Mouse (Mus musculus) ES-Bruce4 (cell line): ENCODE measurements around the gene Soat2. TPM values are rescaled to one million over a fixed set of nuclear protein-coding genes. Genes with fewer than 3 reads are reported as not detected.
"Not testable (repeated sequence)": the region's sequence is repeated elsewhere in the genome, so short reads cannot be mapped to it uniquely, and the experiment has no call there.

ENCODE experiments used
- H3K27ac ChIP-seq: 2 replicates; pipeline ENCODE4 v1.5.1; 2012; ENCODE audit warnings: low read length, inconsistent platforms; ENCODE audit not compliant: insufficient read depth
- H3K27me3 ChIP-seq: 2 replicates; pipeline ENCODE4 v1.6.1; 2012; ENCODE audit warnings: mild to moderate bottlenecking, low read length, inconsistent platforms; ENCODE audit not compliant: control insufficient read depth, poor library complexity, insufficient read depth, severe bottlenecking
- H3K36me3 ChIP-seq: 2 replicates; pipeline ENCODE4 v1.6.1; 2012; ENCODE audit warnings: inconsistent platforms, mild to moderate bottlenecking, low read length, moderate library complexity; ENCODE audit not compliant: control insufficient read depth, poor library complexity, insufficient read depth, severe bottlenecking
- H3K4me1 ChIP-seq: one replicate; pipeline ENCODE4 v1.8.1; 2011; ENCODE audit warnings: low read length; ENCODE audit not compliant: control insufficient read depth, insufficient read depth
- H3K4me3 ChIP-seq: 2 replicates; pipeline ENCODE4 v1.5.1; 2011; ENCODE audit warnings: low read depth, mild to moderate bottlenecking, low read length
- H3K9ac ChIP-seq: 2 replicates; pipeline ENCODE4 v1.6.1; 2012; ENCODE audit warnings: low read depth, mild to moderate bottlenecking, inconsistent platforms; ENCODE audit not compliant: poor library complexity, severe bottlenecking
- H3K9me3 ChIP-seq: replicated peaks from 2 replicates; pipeline ENCODE4 v1.6.1; 2012; ENCODE audit warnings: mild to moderate bottlenecking, low read length, inconsistent platforms; ENCODE audit not compliant: control insufficient read depth, poor library complexity, insufficient read depth, severe bottlenecking
- CTCF ChIP-seq: IDR thresholded peaks from one replicate; pipeline ENCODE4 v1.8.1; 2011; ENCODE audit warnings: low read depth, low read length
- EP300 ChIP-seq: IDR thresholded peaks from 2 replicates; pipeline ENCODE4 v1.6.1; 2011; ENCODE audit warnings: low read depth, low read length; ENCODE audit not compliant: insufficient read depth
- POLR2A ChIP-seq: IDR thresholded peaks from one replicate; pipeline ENCODE4 v1.8.1; 2011; ENCODE audit warnings: low read length; ENCODE audit not compliant: insufficient read depth
- polyA plus RNA-seq: library from polyadenylated mRNA; stranded (reverse); fragments of >200 nt; gene quantifications from 2 replicates; pipeline ENCODE4 v1.2.4, GENCODE M21; 2011; ENCODE audit warnings: low read depth; ENCODE audit not compliant: missing spikeins, insufficient read depth, insufficient read length

Gene Soat2
- polyA plus RNA-seq, 1 experiment = 0.45 TPM

- peaks cover 11% of the 10 kb centered on the region; the same call in 1 of the 2 replicates for H3K27me3 ChIP-seq
- H3K36me3 ChIP-seq = no peaks in the 10 kb centered on the region
- no peaks in the 10 kb centered on the region for H3K9me3 ChIP-seq
- no peak overlapping the region for H3K4me3 ChIP-seq
- no peak overlapping the region for H3K9ac ChIP-seq
- TF ChIP-seq POLR2A = no peak
- TF ChIP-seq CTCF = no peak
- no peak for TF ChIP-seq EP300
- peaks cover 6% of the 10 kb centered on the region for H3K4me1 ChIP-seq
- H3K27ac ChIP-seq = no peak overlapping the region
Measured at GRCm38 (mm10) chr15:102147674-102148402, 2.5 kb upstream of the Soat2 start.

GRCm38 (mm10) chr15:102149561-102149960, 765 bp upstream of the Soat2 start:
- H3K27me3 ChIP-seq = 0 out of 2 replicates have a peak, but pooled peaks cover 5% of the 10 kb centered on the region
- H3K9me3 ChIP-seq = no peaks in the 10 kb centered on the region
- H3K4me3 ChIP-seq = no peak overlapping the region
- no peak overlapping the region for H3K9ac ChIP-seq
- peaks cover 7% of the 10 kb centered on the region for H3K4me1 ChIP-seq
- TF ChIP-seq EP300 (no peak), CTCF (no peak), POLR2A (no peak)
- H3K36me3 ChIP-seq = no peaks in the 10 kb centered on the region
- H3K27ac ChIP-seq = no peak overlapping the region

- Histone ChIP-seq H3K4me3 (no peak overlapping the region), H3K4me1 (peaks cover 9% of the 10 kb centered on the region), H3K36me3 (no peaks in the 10 kb centered on the region), H3K27ac (no peak overlapping the region), H3K9me3 (no peaks in the 10 kb centered on the region), H3K9ac (no peak overlapping the region), H3K27me3 (no peaks in the 10 kb centered on the region)
- no peak for TF ChIP-seq EP300
- TF ChIP-seq POLR2A = no peak
- no peak for TF ChIP-seq CTCF
Measured at GRCm38 (mm10) chr15:102152646-102153045, 2.3 kb downstream of the Soat2 start.

- not testable (repeated sequence) for H3K36me3 ChIP-seq, H3K9me3 ChIP-seq, H3K9ac ChIP-seq, H3K27ac ChIP-seq, H3K4me3 ChIP-seq, H3K27me3 ChIP-seq
- H3K4me1 ChIP-seq = peaks cover 11% of the 10 kb centered on the region
Measured at GRCm38 (mm10) chr15:102155006-102155405, 4.7 kb downstream of the Soat2 start.

GRCm38 (mm10) chr15:102156836-102157235, 6.5 kb downstream of the Soat2 start:
- Histone ChIP-seq H3K4me3 (no peak overlapping the region), H3K36me3 (no peaks in the 10 kb centered on the region), H3K27me3 (no peaks in the 10 kb centered on the region), H3K27ac (no peak overlapping the region), H3K9me3 (no peaks in the 10 kb centered on the region), H3K9ac (no peak overlapping the region), H3K4me1 (peaks cover 9% of the 10 kb centered on the region)
- TF ChIP-seq POLR2A (no peak), EP300 (no peak), CTCF (no peak)

- Histone ChIP-seq H3K27me3 (no peaks in the 10 kb centered on the region), H3K9me3 (no peaks in the 10 kb centered on the region), H3K36me3 (no peaks in the 10 kb centered on the region), H3K27ac (no peak overlapping the region), H3K4me3 (peak overlapping the region; percentile 51), H3K4me1 (peaks cover 7% of the 10 kb centered on the region), H3K9ac (peak overlapping the region; percentile 30)
- TF ChIP-seq CTCF (peak; percentile 57), POLR2A (no peak)
Measured at GRCm38 (mm10) chr15:102160415-102161060, 10.2 kb downstream of the Soat2 start.
